Mouse (Mus musculus): ENCODE measurements around the gene Klhdc9. TPM values are rescaled to one million over a fixed set of nuclear protein-coding genes. Genes with fewer than 3 reads are reported as not detected.
"Not testable (repeated sequence)": the region's sequence is repeated elsewhere in the genome, so short reads cannot be mapped to it uniquely, and the experiment has no call there.

The Klhdc9 gene
- polyA plus RNA-seq, 1 experiment from 2014 or later = 1.7 TPM

GRCm38 (mm10) chr1:171328839-171329432, 31.7 kb downstream of the Klhdc9 start, which contains the start of gene Dedd:
Gene Dedd, plus strand, starts transcription at chr1:171329145.
- peak within 1 kb of the TSS; percentile 96 for H3K9ac ChIP-seq (ENCODE audit: low read length)
- peak within 1 kb of the TSS; percentile 91 for H3K4me2 ChIP-seq (ENCODE audit: low read depth, low read length, severe bottlenecking)
- ATAC-seq (replicated peaks; ENCODE audit: low FRiP score) = peak; percentile 93
- no peaks in the 10 kb centered on the region for H3K36me3 ChIP-seq (ENCODE audit: control insufficient read depth, insufficient read depth, low read length)
- no peaks in the 10 kb centered on the region for H3K27me3 ChIP-seq (ENCODE audit: control insufficient read depth, insufficient read depth, low read length)
- under 1% methylated on average over 38 of the region's 48 CpGs for WGBS
- no peaks in the 10 kb centered on the region for H3K9me3 ChIP-seq (ENCODE audit: control insufficient read depth, low read length)
- H3K4me3 ChIP-seq (ENCODE audit: low read depth, low read length) = peak within 1 kb of the TSS; percentile 74
- H3K4me1 ChIP-seq (replicated peaks; ENCODE audit: control insufficient read depth, insufficient read depth, low read length) = peaks cover 10% of the 10 kb centered on the region; the same call in 1 of the 2 replicates
- peak; percentile 94 for DNase-seq (ENCODE audit: low spot score)
- peak within 1 kb of the TSS; percentile 99 for H3K27ac ChIP-seq (ENCODE audit: low read depth, low read length)

DNA sequence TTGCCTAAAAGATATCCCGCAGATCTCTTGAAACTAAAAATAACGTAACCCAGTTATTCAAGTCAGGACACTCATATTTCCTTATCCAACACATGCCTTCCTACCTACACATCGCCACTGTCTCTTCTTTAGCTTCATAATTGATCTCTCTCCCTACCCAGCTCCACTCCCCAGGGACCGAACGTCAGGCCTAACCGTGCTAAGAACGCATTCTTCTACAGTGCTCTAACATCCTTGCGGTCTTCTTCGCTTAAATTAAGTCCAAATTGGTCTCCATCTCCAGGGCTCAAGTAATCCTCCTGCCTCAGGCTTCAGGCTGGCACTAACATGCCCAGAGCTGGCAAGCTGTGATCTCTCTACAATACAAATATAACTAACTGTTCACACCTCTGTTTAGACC, 32.4 kb downstream of the Klhdc9 start:
- peak overlapping the region; percentile 96 for H3K9ac ChIP-seq (ENCODE audit: low read length)
- peak overlapping the region; percentile 91 for H3K4me2 ChIP-seq (ENCODE audit: low read depth, low read length, severe bottlenecking)
- ATAC-seq (replicated peaks; ENCODE audit: low FRiP score) (no peak), DNase-seq (ENCODE audit: low spot score) (no peak)
- no peaks in the 10 kb centered on the region for H3K36me3 ChIP-seq (ENCODE audit: control insufficient read depth, insufficient read depth, low read length)
- peak overlapping the region; percentile 99 for H3K27ac ChIP-seq (ENCODE audit: low read depth, low read length)
- no peaks in the 10 kb centered on the region for H3K27me3 ChIP-seq (ENCODE audit: control insufficient read depth, insufficient read depth, low read length)
- WGBS = 47% methylated on average over 9 of the region's 9 CpGs
- H3K4me1 ChIP-seq (replicated peaks; ENCODE audit: control insufficient read depth, insufficient read depth, low read length) = peaks cover 10% of the 10 kb centered on the region; the same call in 1 of the 2 replicates
- no peaks in the 10 kb centered on the region for H3K9me3 ChIP-seq (ENCODE audit: control insufficient read depth, low read length)
- H3K4me3 ChIP-seq (ENCODE audit: low read depth, low read length) = peak overlapping the region; percentile 74

DNA sequence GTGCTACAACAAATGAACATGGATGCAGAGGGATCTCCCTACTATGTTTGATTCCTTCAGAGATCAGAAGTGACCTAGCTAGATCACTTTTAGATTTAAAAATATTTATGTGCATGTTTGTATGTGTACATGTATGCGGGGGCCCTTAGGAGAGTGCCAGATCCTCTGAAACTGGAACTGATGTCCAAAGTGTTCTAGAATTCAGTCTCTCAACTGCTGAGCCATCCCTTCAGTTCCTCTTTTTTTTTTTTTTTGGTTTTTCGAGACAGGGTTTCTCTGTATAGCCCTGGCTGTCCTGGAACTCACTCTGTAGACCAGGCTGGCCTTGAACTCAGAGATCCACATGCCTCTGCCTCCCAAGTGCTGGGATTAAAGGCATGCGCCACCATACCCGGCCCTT, 34.0 kb downstream of the Klhdc9 start:
- not testable (repeated sequence) for H3K27ac ChIP-seq (ENCODE audit: low read depth, low read length); H3K36me3 ChIP-seq (ENCODE audit: control insufficient read depth, insufficient read depth, low read length); ATAC-seq (replicated peaks; ENCODE audit: low FRiP score); H3K27me3 ChIP-seq (ENCODE audit: control insufficient read depth, insufficient read depth, low read length); H3K4me3 ChIP-seq (ENCODE audit: low read depth, low read length); H3K9me3 ChIP-seq (ENCODE audit: control insufficient read depth, low read length); H3K4me2 ChIP-seq (ENCODE audit: low read depth, low read length, severe bottlenecking); H3K4me1 ChIP-seq (replicated peaks; ENCODE audit: control insufficient read depth, insufficient read depth, low read length); DNase-seq (ENCODE audit: low spot score); H3K9ac ChIP-seq (ENCODE audit: low read length)
- WGBS = 90% methylated on average over 4 of the region's 4 CpGs

- Histone ChIP-seq H3K36me3 (ENCODE audit: control insufficient read depth, insufficient read depth, low read length) (no peaks in the 10 kb centered on the region), H3K9me3 (ENCODE audit: control insufficient read depth, low read length) (no peaks in the 10 kb centered on the region), H3K9ac (ENCODE audit: low read length) (no peak overlapping the region), H3K27me3 (ENCODE audit: control insufficient read depth, insufficient read depth, low read length) (no peaks in the 10 kb centered on the region), H3K4me3 (ENCODE audit: low read depth, low read length) (no peak overlapping the region), H3K4me2 (ENCODE audit: low read depth, low read length, severe bottlenecking) (no peak overlapping the region), H3K27ac (ENCODE audit: low read depth, low read length) (no peak overlapping the region), H3K4me1 (replicated peaks; ENCODE audit: control insufficient read depth, insufficient read depth, low read length) (peaks cover 7% of the 10 kb centered on the region; the same call in 1 of the 2 replicates)
- no peak for DNase-seq (ENCODE audit: low spot score)
- WGBS = 86% methylated on average over 2 of the region's 2 CpGs
- no peak for ATAC-seq (replicated peaks; ENCODE audit: low FRiP score)
Observed at GRCm38 (mm10) chr1:171325571-171325970, 35.0 kb downstream of the Klhdc9 start.

GRCm38 (mm10) chr1:171322012-171322411, 38.6 kb downstream of the Klhdc9 start:
- Histone ChIP-seq H3K9ac (ENCODE audit: low read length) (no peak overlapping the region), H3K27ac (ENCODE audit: low read depth, low read length) (no peak overlapping the region), H3K9me3 (ENCODE audit: control insufficient read depth, low read length) (no peaks in the 10 kb centered on the region), H3K4me2 (ENCODE audit: low read depth, low read length, severe bottlenecking) (no peak overlapping the region), H3K27me3 (ENCODE audit: control insufficient read depth, insufficient read depth, low read length) (no peaks in the 10 kb centered on the region), H3K36me3 (ENCODE audit: control insufficient read depth, insufficient read depth, low read length) (no peaks in the 10 kb centered on the region), H3K4me3 (ENCODE audit: low read depth, low read length) (no peak overlapping the region), H3K4me1 (replicated peaks; ENCODE audit: control insufficient read depth, insufficient read depth, low read length) (no peaks in the 10 kb centered on the region)
- ATAC-seq (replicated peaks; ENCODE audit: low FRiP score) (peak; percentile 58; the same call in 1 of the 2 replicates), DNase-seq (ENCODE audit: low spot score) (no peak)
- WGBS = 78% methylated on average over 1 of the region's 1 CpGs

- DNase-seq (ENCODE audit: low spot score) (no peak), ATAC-seq (replicated peaks; ENCODE audit: low FRiP score) (no peak)
- Histone ChIP-seq H3K27me3 (ENCODE audit: control insufficient read depth, insufficient read depth, low read length) (no peaks in the 10 kb centered on the region), H3K9ac (ENCODE audit: low read length) (no peak overlapping the region), H3K4me1 (replicated peaks; ENCODE audit: control insufficient read depth, insufficient read depth, low read length) (no peaks in the 10 kb centered on the region), H3K36me3 (ENCODE audit: control insufficient read depth, insufficient read depth, low read length) (no peaks in the 10 kb centered on the region), H3K27ac (ENCODE audit: low read depth, low read length) (no peak overlapping the region), H3K4me3 (ENCODE audit: low read depth, low read length) (no peak overlapping the region), H3K9me3 (ENCODE audit: control insufficient read depth, low read length) (no peaks in the 10 kb centered on the region), H3K4me2 (ENCODE audit: low read depth, low read length, severe bottlenecking) (no peak overlapping the region)
Observed at GRCm38 (mm10) chr1:171321415-171321814, 39.2 kb downstream of the Klhdc9 start.

GRCm38 (mm10) chr1:171320151-171320550, 40.4 kb downstream of the Klhdc9 start:
- DNase-seq (ENCODE audit: low spot score) (no peak), ATAC-seq (replicated peaks; ENCODE audit: low FRiP score) (no peak)
- no peak overlapping the region for H3K4me3 ChIP-seq (ENCODE audit: low read depth, low read length)
- H3K27ac ChIP-seq (ENCODE audit: low read depth, low read length) = no peak overlapping the region
- H3K9me3 ChIP-seq (ENCODE audit: control insufficient read depth, low read length) = no peaks in the 10 kb centered on the region
- no peaks in the 10 kb centered on the region for H3K36me3 ChIP-seq (ENCODE audit: control insufficient read depth, insufficient read depth, low read length)
- H3K9ac ChIP-seq (ENCODE audit: low read length) = 0 out of 2 replicates have a peak overlapping the region, but pooled peaks have one; percentile 0
- WGBS = 14% methylated on average over 5 of the region's 5 CpGs
- no peak overlapping the region for H3K4me2 ChIP-seq (ENCODE audit: low read depth, low read length, severe bottlenecking)
- H3K4me1 ChIP-seq (replicated peaks; ENCODE audit: control insufficient read depth, insufficient read depth, low read length) = no peaks in the 10 kb centered on the region
- no peaks in the 10 kb centered on the region for H3K27me3 ChIP-seq (ENCODE audit: control insufficient read depth, insufficient read depth, low read length)

GRCm38 (mm10) chr1:171319748-171320147, 40.9 kb downstream of the Klhdc9 start:
- no peaks in the 10 kb centered on the region for H3K36me3 ChIP-seq (ENCODE audit: control insufficient read depth, insufficient read depth, low read length)
- 10% methylated on average over 7 of the region's 7 CpGs for WGBS
- H3K27me3 ChIP-seq (ENCODE audit: control insufficient read depth, insufficient read depth, low read length) = no peaks in the 10 kb centered on the region
- no peaks in the 10 kb centered on the region for H3K4me1 ChIP-seq (replicated peaks; ENCODE audit: control insufficient read depth, insufficient read depth, low read length)
- H3K27ac ChIP-seq (ENCODE audit: low read depth, low read length) = no peak overlapping the region
- no peak for DNase-seq (ENCODE audit: low spot score)
- H3K9me3 ChIP-seq (ENCODE audit: control insufficient read depth, low read length) = no peaks in the 10 kb centered on the region
- H3K9ac ChIP-seq (ENCODE audit: low read length) = 0 out of 2 replicates have a peak overlapping the region, but pooled peaks have one; percentile 0
- H3K4me2 ChIP-seq (ENCODE audit: low read depth, low read length, severe bottlenecking) = no peak overlapping the region
- H3K4me3 ChIP-seq (ENCODE audit: low read depth, low read length) = no peak overlapping the region
- no peak for ATAC-seq (replicated peaks; ENCODE audit: low FRiP score)

GRCm38 (mm10) chr1:171309321-171309720, 51.3 kb downstream of the Klhdc9 start:
- Histone ChIP-seq H3K4me1 (replicated peaks; ENCODE audit: control insufficient read depth, insufficient read depth, low read length) (no peaks in the 10 kb centered on the region), H3K36me3 (ENCODE audit: control insufficient read depth, insufficient read depth, low read length) (no peaks in the 10 kb centered on the region), H3K4me3 (ENCODE audit: low read depth, low read length) (no peak overlapping the region), H3K27me3 (ENCODE audit: control insufficient read depth, insufficient read depth, low read length) (no peaks in the 10 kb centered on the region), H3K27ac (ENCODE audit: low read depth, low read length) (no peak overlapping the region), H3K9me3 (ENCODE audit: control insufficient read depth, low read length) (no peaks in the 10 kb centered on the region), H3K9ac (ENCODE audit: low read length) (no peak overlapping the region), H3K4me2 (ENCODE audit: low read depth, low read length, severe bottlenecking) (no peak overlapping the region)
- WGBS = 71% methylated on average over 2 of the region's 2 CpGs
- no peak for DNase-seq (ENCODE audit: low spot score)
- no peak for ATAC-seq (replicated peaks; ENCODE audit: low FRiP score)
